Mouse (Mus musculus) forebrain, embryonic 11.5 days (tissue): ENCODE results near the gene Hpse. TPM values are rescaled to one million over a fixed set of nuclear protein-coding genes. Genes with fewer than 3 reads are reported as not detected.

Source experiments
- ATAC-seq: fragments of 200-750 bp; cut with Nextera tagmentation; replicated peaks from 2 replicates; pipeline ENCODE4 v1.8.0; 2017; ENCODE audit warnings: moderate TSS enrichment; ENCODE audit not compliant: low FRiP score
- DNase-seq: peaks from one replicate; pipeline ENCODE4 v3.0.0-alpha.2; 2017; ENCODE audit warnings: low spot score
- H3K27ac ChIP-seq: fragments of 300-500 bp; sonication (generic); 2 replicates; pipeline ENCODE4 v1.5.1; 2014; ENCODE audit warnings: low read depth, low read length
- H3K27me3 ChIP-seq: fragments of 300-500 bp; sonication (generic); 2 replicates; pipeline ENCODE4 v1.6.1; 2014; ENCODE audit warnings: mild to moderate bottlenecking, low read length, mixed read lengths; ENCODE audit not compliant: control insufficient read depth, insufficient read depth
- H3K36me3 ChIP-seq: fragments of 300-500 bp; sonication (generic); 2 replicates; pipeline ENCODE4 v1.6.1; 2014; ENCODE audit warnings: mild to moderate bottlenecking, low read length, moderate library complexity, mixed read lengths; ENCODE audit not compliant: control insufficient read depth, insufficient read depth
- H3K4me1 ChIP-seq: fragments of 300-500 bp; sonication (generic); replicated peaks from 2 replicates; pipeline ENCODE4 v1.6.1; 2014; ENCODE audit warnings: low read length, mixed read lengths; ENCODE audit not compliant: control insufficient read depth, insufficient read depth
- H3K4me2 ChIP-seq: fragments of 300-500 bp; sonication (generic); 2 replicates; pipeline ENCODE4 v1.6.1; 2014; ENCODE audit warnings: low read depth, mild to moderate bottlenecking, low read length, moderate library complexity, mixed read lengths; ENCODE audit not compliant: severe bottlenecking
- H3K4me3 ChIP-seq: fragments of 300-500 bp; sonication (generic); 2 replicates; pipeline ENCODE4 v1.5.1; 2014; ENCODE audit warnings: low read depth, low read length
- H3K9ac ChIP-seq: fragments of 300-500 bp; sonication (generic); 2 replicates; pipeline ENCODE4 v1.6.1; 2014; ENCODE audit warnings: low read length
- H3K9me3 ChIP-seq: fragments of 300-500 bp; sonication (generic); 2 replicates; pipeline ENCODE4 v1.6.1; 2016; ENCODE audit warnings: low read length, mixed read lengths; ENCODE audit not compliant: control insufficient read depth
- WGBS: fragments of 180-500 bp; shearing (Covaris S2); extraction: QIAGEN DNeasy Blood & Tissue Kit; methylation state at CpG from one replicate; pipeline ENCODE4 v1.1.7; 2014; 5-methylcytosine and 5-hydroxymethylcytosine counted together
- polyA plus RNA-seq: library from polyadenylated mRNA; unstranded; fragments of >200 nt; fragmentation: Nextera tagmentation; extraction: Ambion mirVana; gene quantifications from 2 replicates; pipeline ENCODE4 v1.2.1, GENCODE M21; 2014

Hpse gene
- polyA plus RNA-seq, 1 experiment from 2014 or later, result 0.72 TPM

GRCm38 (mm10) chr5:100738802-100739201 lies 19.3 kb upstream of the Hpse start:
- no peaks in the 10 kb centered on the region for H3K36me3 ChIP-seq
- H3K4me3 ChIP-seq, result no peak overlapping the region
- DNase-seq (no peak), ATAC-seq (no peak)
- no peaks in the 10 kb centered on the region for H3K27me3 ChIP-seq
- no peak overlapping the region for H3K27ac ChIP-seq
- no peak overlapping the region for H3K4me2 ChIP-seq
- H3K9me3 ChIP-seq, result no peaks in the 10 kb centered on the region; the same call in 1 of the 2 replicates
- H3K9ac ChIP-seq, result no peak overlapping the region
- no peaks in the 10 kb centered on the region for H3K4me1 ChIP-seq
- 90% methylated on average over 8 of the region's 8 CpGs for WGBS

- Histone ChIP-seq H3K4me3 (no peak overlapping the region), H3K4me2 (no peak overlapping the region), H3K4me1 (no peaks in the 10 kb centered on the region), H3K9ac (no peak overlapping the region), H3K27ac (no peak overlapping the region), H3K27me3 (no peaks in the 10 kb centered on the region), H3K36me3 (no peaks in the 10 kb centered on the region), H3K9me3 (no peaks in the 10 kb centered on the region; the same call in 1 of the 2 replicates)
- 89% methylated on average over 8 of the region's 8 CpGs for WGBS
- DNase-seq (no peak), ATAC-seq (no peak)
Measured at GRCm38 (mm10) chr5:100736919-100737318, 17.4 kb upstream of the Hpse start.

GRCm38 (mm10) chr5:100734535-100734934 lies 15.0 kb upstream of the Hpse start:
- no peak overlapping the region for H3K4me3 ChIP-seq
- no peaks in the 10 kb centered on the region; the same call in 1 of the 2 replicates for H3K9me3 ChIP-seq
- no peaks in the 10 kb centered on the region for H3K4me1 ChIP-seq
- no peak for ATAC-seq
- 82% methylated on average over 4 of the region's 4 CpGs for WGBS
- no peaks in the 10 kb centered on the region for H3K27me3 ChIP-seq
- no peak for DNase-seq
- H3K9ac ChIP-seq, result no peak overlapping the region
- no peak overlapping the region for H3K27ac ChIP-seq
- no peak overlapping the region for H3K4me2 ChIP-seq
- H3K36me3 ChIP-seq, result no peaks in the 10 kb centered on the region

GRCm38 (mm10) chr5:100728757-100729156 lies 9.2 kb upstream of the Hpse start:
- 93% methylated on average over 13 of the region's 13 CpGs for whole genome bisulfite sequencing

GRCm38 (mm10) chr5:100726001-100726400 lies 6.5 kb upstream of the Hpse start:
- 86% methylated on average over 4 of the region's 4 CpGs for WGBS
- no peaks in the 10 kb centered on the region for H3K36me3 ChIP-seq
- H3K27ac ChIP-seq, result no peak overlapping the region
- H3K9me3 ChIP-seq, result no peaks in the 10 kb centered on the region
- no peak overlapping the region for H3K4me2 ChIP-seq
- ATAC-seq (no peak), DNase-seq (no peak)
- H3K4me3 ChIP-seq, result no peak overlapping the region
- H3K27me3 ChIP-seq, result no peaks in the 10 kb centered on the region
- no peak overlapping the region for H3K9ac ChIP-seq
- no peaks in the 10 kb centered on the region for H3K4me1 ChIP-seq

More at GRCm38 (mm10) chr5:100728757-100729156, 9.2 kb upstream of the Hpse start:
- no peak overlapping the region for H3K27ac ChIP-seq
- no peak for DNase-seq
- H3K36me3 ChIP-seq, result no peaks in the 10 kb centered on the region
- ATAC-seq, result no peak
- H3K9me3 ChIP-seq, result no peaks in the 10 kb centered on the region
- no peak overlapping the region for H3K9ac ChIP-seq
- no peaks in the 10 kb centered on the region for H3K4me1 ChIP-seq
- no peaks in the 10 kb centered on the region for H3K27me3 ChIP-seq
- no peak overlapping the region for H3K4me2 ChIP-seq
- no peak overlapping the region for H3K4me3 ChIP-seq

GRCm38 (mm10) chr5:100716762-100717161 lies 2.8 kb downstream of the Hpse start:
- H3K27me3 ChIP-seq, result peaks cover 2% of the 10 kb centered on the region; the same call in 1 of the 2 replicates
- no peak overlapping the region for H3K4me3 ChIP-seq
- DNase-seq (no peak), ATAC-seq (no peak)
- H3K36me3 ChIP-seq, result no peaks in the 10 kb centered on the region
- 93% methylated on average over 15 of the region's 15 CpGs for WGBS
- no peaks in the 10 kb centered on the region for H3K9me3 ChIP-seq
- no peak overlapping the region for H3K4me2 ChIP-seq
- H3K9ac ChIP-seq, result no peak overlapping the region
- H3K4me1 ChIP-seq, result 0 out of 2 replicates have a peak, but pooled peaks cover 6% of the 10 kb centered on the region
- no peak overlapping the region for H3K27ac ChIP-seq

GRCm38 (mm10) chr5:100711219-100711618 lies 8.3 kb downstream of the Hpse start:
- H3K27me3 ChIP-seq, result no peaks in the 10 kb centered on the region
- H3K4me1 ChIP-seq, result no peaks in the 10 kb centered on the region
- WGBS, result 96% methylated on average over 6 of the region's 6 CpGs
- ATAC-seq, result no peak
- no peak overlapping the region for H3K9ac ChIP-seq
- DNase-seq, result no peak
- no peak overlapping the region for H3K4me3 ChIP-seq
- H3K27ac ChIP-seq, result no peak overlapping the region
- H3K4me2 ChIP-seq, result no peak overlapping the region
- H3K36me3 ChIP-seq, result no peaks in the 10 kb centered on the region
- H3K9me3 ChIP-seq, result no peaks in the 10 kb centered on the region

- Histone ChIP-seq H3K27ac (no peak overlapping the region), H3K27me3 (no peaks in the 10 kb centered on the region), H3K36me3 (no peaks in the 10 kb centered on the region), H3K9ac (no peak overlapping the region), H3K4me3 (no peak overlapping the region), H3K4me2 (no peak overlapping the region), H3K9me3 (no peaks in the 10 kb centered on the region), H3K4me1 (no peaks in the 10 kb centered on the region)
- DNase-seq (no peak), ATAC-seq (no peak)
- WGBS, result 51% methylated on average over 2 of the region's 2 CpGs
Measured at GRCm38 (mm10) chr5:100710012-100710411, 9.5 kb downstream of the Hpse start.

- no peak overlapping the region for H3K4me2 ChIP-seq
- no peaks in the 10 kb centered on the region for H3K36me3 ChIP-seq
- DNase-seq (no peak), ATAC-seq (no peak)
- no peaks in the 10 kb centered on the region for H3K4me1 ChIP-seq
- H3K9me3 ChIP-seq, result no peaks in the 10 kb centered on the region
- H3K9ac ChIP-seq, result no peak overlapping the region
- H3K4me3 ChIP-seq, result no peak overlapping the region
- no peak overlapping the region for H3K27ac ChIP-seq
- 89% methylated on average over 6 of the region's 6 CpGs for WGBS
- H3K27me3 ChIP-seq, result no peaks in the 10 kb centered on the region
Measured at GRCm38 (mm10) chr5:100709035-100709434, 10.5 kb downstream of the Hpse start.
